In the genomic region with DNA sequence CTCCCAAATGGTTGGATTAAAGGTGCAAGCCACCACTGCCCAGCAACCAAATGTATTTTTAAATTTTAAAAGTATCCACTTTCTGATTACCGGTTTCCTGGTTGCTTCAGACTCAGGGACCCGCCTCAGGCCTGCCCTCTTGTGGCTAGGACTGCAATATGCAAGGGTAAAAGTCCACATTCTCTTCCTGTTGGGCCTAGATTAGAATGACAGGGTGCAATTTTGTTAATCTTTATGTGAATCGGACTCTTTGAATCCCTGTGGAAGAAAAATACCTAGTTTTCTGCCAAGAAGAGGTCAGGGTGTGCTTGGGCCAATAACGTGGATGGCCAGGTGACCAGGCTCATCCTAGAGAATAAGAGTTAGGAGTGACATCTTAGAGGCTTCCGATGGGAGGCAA, we compare ENCODE assay signal across 9 mouse cellular contexts. TPM values are rescaled to one million over a fixed set of nuclear protein-coding genes. Genes with fewer than 3 reads are reported as not detected.
A peak's percentile ranks its signal among the peaks of the same experiment; 100 is the strongest.
DNase-seq lines count a peak whose midpoint lies in the region; ATAC-seq and TF ChIP-seq lines count a peak whose summit lies in the region.
"Had no signal": no experiment of that assay in that cellular context is flagged by ENCODE, and none has a peak within 500 bp of the region (broad histone marks: within the 10 kb centered on the region; RNA-seq: fewer than 3 reads in every experiment).

No protein-coding gene starts in this region.

- WGBS in kidney, embryonic 16.5 days = 28% methylated on average over 5 of the region's 5 CpGs
- WGBS in liver, postnatal 0 days (ENCODE audit: insufficient replicate concordance) = 30% methylated on average over 5 of the region's 5 CpGs

- H3K36me3 ChIP-seq in kidney, embryonic 16.5 days (ENCODE audit: insufficient read depth, low read length) = no peaks in the 10 kb centered on the region
- peaks cover 27% of the 10 kb centered on the region for H3K36me3 ChIP-seq in liver, postnatal 0 days (replicated peaks; ENCODE audit: insufficient read depth, low read length)

- H3K4me2 ChIP-seq in kidney, embryonic 16.5 days (replicated peaks; ENCODE audit: low read depth, low read length) = no peak overlapping the region
- H3K4me2 ChIP-seq in liver, postnatal 0 days (ENCODE audit: low read depth, low read length) = no peak overlapping the region

- H3K9ac ChIP-seq in kidney, embryonic 16.5 days (replicated peaks; ENCODE audit: low read length) = no peak overlapping the region
- H3K9ac ChIP-seq in liver, postnatal 0 days (replicated peaks) = no peak overlapping the region

- H3K4me3 ChIP-seq in kidney, embryonic 16.5 days (ENCODE audit: low read length) = no peak overlapping the region
- H3K4me3 ChIP-seq in liver, postnatal 0 days (ENCODE audit: low read depth, low read length) = no peak overlapping the region

- H3K27me3 ChIP-seq in kidney, embryonic 16.5 days (ENCODE audit: insufficient read depth, low read length) = no peaks in the 10 kb centered on the region
- no peaks in the 10 kb centered on the region for H3K27me3 ChIP-seq in liver, postnatal 0 days (ENCODE audit: insufficient read depth, low read length)

- ATAC-seq in cerebellum, adult (ENCODE audit: insufficient number of reproducible peaks, low FRiP score, low TSS enrichment) = no peak
- ATAC-seq in kidney, embryonic 16.5 days (ENCODE audit: low FRiP score, low TSS enrichment) = no peak
- peak; percentile 67 for ATAC-seq in liver, postnatal 0 days

- no peaks in the 10 kb centered on the region for H3K9me3 ChIP-seq in kidney, embryonic 16.5 days (ENCODE audit: low read length)
- no peaks in the 10 kb centered on the region for H3K9me3 ChIP-seq in liver, postnatal 0 days (ENCODE audit: low read length)

- H3K27ac ChIP-seq in kidney, embryonic 16.5 days (ENCODE audit: low read length) = 0 out of 2 replicates have a peak overlapping the region, but pooled peaks have one; percentile 15
- no peak overlapping the region for H3K27ac ChIP-seq in liver, postnatal 0 days (ENCODE audit: low read depth)

- no peaks in the 10 kb centered on the region for H3K4me1 ChIP-seq in kidney, embryonic 16.5 days (ENCODE audit: insufficient read depth, low read length)
- H3K4me1 ChIP-seq in liver, postnatal 0 days (ENCODE audit: insufficient read depth) = peaks cover 6% of the 10 kb centered on the region; the same call in 1 of the 2 replicates

- TF ChIP-seq EP300 in liver, postnatal 0 days (IDR thresholded peaks at IDR 0.05; ENCODE audit: low read depth) = no peak

- peak; percentile 88 for TF ChIP-seq CTCF in liver, postnatal 0 days (IDR thresholded peaks at IDR 0.05; ENCODE audit: low read depth)

- peak; percentile 24 for DNase-seq in cerebellum, adult 11 months
- peak; percentile 30 for DNase-seq in 3134 (ENCODE audit: extremely low read depth, insufficient read length, low spot score)
- peak; percentile 51 for DNase-seq in adrenal gland, adult 2 months
- peak; percentile 45 for DNase-seq in embryo, embryonic 9.5 days (ENCODE audit: extremely low spot score)
- DNase-seq in liver, postnatal 0 days = peak; percentile 81
- peak; percentile 25 for DNase-seq in right cerebral cortex, postnatal 25 days

RNA-seq across cellular contexts. Expression of gene Tmem106a, which starts 7.4 kb away (rescaled TPM):
- total RNA-seq in adrenal gland, adult 2 months (2021) = 10 to 100 TPM; 14.4 to 17.0 TPM
- polyA plus RNA-seq in adrenal gland, adult 2 months (2012; rRNA removed) = 25.1 and 28.6 TPM in 2 replicates
- 7.0 and 8.2 TPM in 2 replicates for polyA plus RNA-seq in kidney, embryonic 16.5 days (2015; fragmentation: Nextera tagmentation; extraction: Ambion mirVana)
- 10.8 and 11.2 TPM in 2 replicates for polyA plus RNA-seq in liver, postnatal 0 days (2015; fragmentation: Nextera tagmentation; extraction: Ambion mirVana)

RNA-seq across cellular contexts. Expression of gene Gm11634, which starts 9.6 kb away (rescaled TPM):
- not detected for total RNA-seq in adrenal gland, adult 2 months (2021)
- polyA plus RNA-seq in adrenal gland, adult 2 months (2012; rRNA removed) = not detected in 2 replicates
- polyA plus RNA-seq in kidney, embryonic 16.5 days (2015; fragmentation: Nextera tagmentation; extraction: Ambion mirVana) = not detected in 2 replicates
- polyA plus RNA-seq in liver, postnatal 0 days (2015; fragmentation: Nextera tagmentation; extraction: Ambion mirVana) = not detected in 2 replicates
- total RNA-seq: layer of hippocampus, adult 18-20 months had no signal

RNA-seq across cellular contexts. Expression of gene Nbr1, which starts 37.5 kb away (rescaled TPM):
- total RNA-seq in adrenal gland, adult 2 months (2021) = 100 to 1,000 TPM; 130 to 134 TPM
- 121 and 141 TPM in 2 replicates for polyA plus RNA-seq in adrenal gland, adult 2 months (2012; rRNA removed)
- polyA plus RNA-seq in kidney, embryonic 16.5 days (2015; fragmentation: Nextera tagmentation; extraction: Ambion mirVana) = 84.7 and 90.0 TPM in 2 replicates
- polyA plus RNA-seq in liver, postnatal 0 days (2015; fragmentation: Nextera tagmentation; extraction: Ambion mirVana) = 32.8 and 35.3 TPM in 2 replicates

RNA-seq across cellular contexts. Expression of gene Rdm1, which starts 37.6 kb away (rescaled TPM):
- total RNA-seq in adrenal gland, adult 2 months (2021) = 10 to 100 TPM; 28.7 to 29.8 TPM
- 17.5 and 19.9 TPM in 2 replicates for polyA plus RNA-seq in adrenal gland, adult 2 months (2012; rRNA removed)
- polyA plus RNA-seq in kidney, embryonic 16.5 days (2015; fragmentation: Nextera tagmentation; extraction: Ambion mirVana) = 41.7 and 43.1 TPM in 2 replicates
- polyA plus RNA-seq in liver, postnatal 0 days (2015; fragmentation: Nextera tagmentation; extraction: Ambion mirVana) = 7.4 and 8.4 TPM in 2 replicates

RNA-seq across cellular contexts. Expression of gene Brca1, which starts 37.7 kb away (rescaled TPM):
- total RNA-seq in adrenal gland, adult 2 months (2021) = 1 to 10 TPM in 1 of 2 experiments, under 1 TPM in 1; 0.84 to 1.3 TPM
- polyA plus RNA-seq in adrenal gland, adult 2 months (2012; rRNA removed) = 0.11 and 0.20 TPM in 2 replicates
- polyA plus RNA-seq in kidney, embryonic 16.5 days (2015; fragmentation: Nextera tagmentation; extraction: Ambion mirVana) = 12.5 and 14.9 TPM in 2 replicates
- 3.9 and 5.0 TPM in 2 replicates for polyA plus RNA-seq in liver, postnatal 0 days (2015; fragmentation: Nextera tagmentation; extraction: Ambion mirVana)

Comparison
In these comparisons a context has a peak if more than half of its experiments do, and no peak if none do; other contexts are left out.
1. DNase-seq: peak in every context shown above with its lines; median percentile 81 in liver, postnatal 0 days; 51 in adrenal gland, adult 2 months; 45 in embryo, embryonic 9.5 days; 30 in 3134; 25 in right cerebral cortex, postnatal 25 days; 24 in cerebellum, adult 11 months.